Comparison of ENCODE assay signal across 23 mouse cellular contexts in genomic region chr4:32391260-32391659, GRCm38 (mm10).
A peak's percentile ranks its signal among the peaks of the same experiment; 100 is the strongest.
DNase-seq lines count a peak whose midpoint lies in the region; ATAC-seq and TF ChIP-seq lines count a peak whose summit lies in the region.
"Had no signal": no experiment of that assay in that cellular context is flagged by ENCODE, and none has a peak within 500 bp of the region (broad histone marks: within the 10 kb centered on the region; RNA-seq: fewer than 3 reads in every experiment).

No protein-coding gene starts in this region.

- peak; percentile 82 for DNase-seq in 3134 (ENCODE audit: extremely low read depth, insufficient read length, low spot score)
- peak; percentile 94 for DNase-seq in 3T3-L1 (ENCODE audit: low read depth, low spot score)
- DNase-seq in MN1 (ENCODE audit: low spot score), result peak; percentile 16
- no peak for DNase-seq in thymus, postnatal 10 days (ENCODE audit: low spot score in 2 of 2)
- no peak for DNase-seq in kidney, adult 2 months
- DNase-seq in left cerebral cortex, adult 9 months (ENCODE audit: low spot score in 2 of 2), result no peak
- DNase-seq: embryo, embryonic 11 days; heart, adult 11 months; kidney, adult 9 months; kidney, postnatal 25 days; layer of hippocampus, postnatal 36 days; liver, embryonic 13.5 days; lung, adult 2 months; lung, postnatal 14 days; right cerebral cortex, postnatal 4 days; thymus, postnatal 36 days had no signal

- H3K4me3 ChIP-seq in kidney, adult 2 months (ENCODE audit: insufficient read depth, low read depth, low read length), result no peak overlapping the region
- H3K4me3 ChIP-seq: embryonic facial prominence, embryonic 13.5 days; erythroblast, embryonic 14.5 days; forebrain, embryonic 12.5 days; hindbrain, embryonic 15.5 days; liver, embryonic 13.5 days; neural tube, embryonic 12.5 days; stomach, embryonic 15.5 days had no signal

- no peak overlapping the region for H3K27ac ChIP-seq in kidney, adult 2 months (ENCODE audit: insufficient read depth, low read depth, low read length)
- H3K27ac ChIP-seq: embryonic facial prominence, embryonic 13.5 days; forebrain, embryonic 12.5 days; hindbrain, embryonic 15.5 days; liver, embryonic 13.5 days; neural tube, embryonic 12.5 days; stomach, embryonic 15.5 days had no signal

- 92% methylated on average over 8 of the region's 8 CpGs for WGBS in kidney, adult 2 months

- peak; percentile 45 for ATAC-seq in monocyte, adult 5-6 weeks (replicated peaks; ENCODE audit: insufficient number of reproducible peaks, low FRiP score, low TSS enrichment, poor library complexity, severe bottlenecking)

- H3K36me3 ChIP-seq in kidney, adult 2 months (ENCODE audit: control insufficient read depth, insufficient read depth, low read length), result no peaks in the 10 kb centered on the region
- H3K36me3 ChIP-seq: embryonic facial prominence, embryonic 13.5 days; forebrain, embryonic 12.5 days; hindbrain, embryonic 15.5 days; liver, embryonic 13.5 days; neural tube, embryonic 12.5 days; stomach, embryonic 15.5 days had no signal

- H3K27me3 ChIP-seq in kidney, adult 2 months (replicated peaks; ENCODE audit: control insufficient read depth, insufficient read depth, low read length), result no peaks in the 10 kb centered on the region
- H3K27me3 ChIP-seq: embryonic facial prominence, embryonic 13.5 days; forebrain, embryonic 12.5 days; hindbrain, embryonic 15.5 days; liver, embryonic 13.5 days; neural tube, embryonic 12.5 days; stomach, embryonic 15.5 days had no signal

- no peak for TF ChIP-seq POLR2A in kidney, adult 2 months (IDR thresholded peaks at IDR 0.05; ENCODE audit: low read depth, low read length)

- no peak for TF ChIP-seq CTCF in kidney, adult 2 months (conservative IDR thresholded peaks at IDR 0.05; ENCODE audit: insufficient read depth, insufficient read length, low read depth, low read length)

- no peaks in the 10 kb centered on the region for H3K4me1 ChIP-seq in kidney, adult 2 months (ENCODE audit: control insufficient read depth, insufficient read depth, low read length)

Comparison
In these comparisons a context has a peak if more than half of its experiments do, and no peak if none do; other contexts are left out.
1. DNase-seq: peak in 3134 (single experiment), 3T3-L1 (single experiment) and MN1 (single experiment); none in thymus, postnatal 10 days (0 of 2), kidney, adult 2 months (single experiment) and left cerebral cortex, adult 9 months (0 of 2).